Mouse (Mus musculus) liver, adult 2 months (tissue): ENCODE data around the gene Olfr457.

Experiments
- CTCF ChIP-seq: fragments of 200-500 bp; IDR thresholded peaks from 2 replicates; pipeline ENCODE4 v1.5.1; 2011; ENCODE audit warnings: low read depth, low read length, control low read depth
- POLR2A ChIP-seq: fragments of 200-500 bp; IDR thresholded peaks from 2 replicates; pipeline ENCODE4 v1.6.1; 2011; ENCODE audit warnings: low read length, control low read depth; ENCODE audit not compliant: insufficient read depth; ENCODE audit errors: extremely low read depth

DNA sequence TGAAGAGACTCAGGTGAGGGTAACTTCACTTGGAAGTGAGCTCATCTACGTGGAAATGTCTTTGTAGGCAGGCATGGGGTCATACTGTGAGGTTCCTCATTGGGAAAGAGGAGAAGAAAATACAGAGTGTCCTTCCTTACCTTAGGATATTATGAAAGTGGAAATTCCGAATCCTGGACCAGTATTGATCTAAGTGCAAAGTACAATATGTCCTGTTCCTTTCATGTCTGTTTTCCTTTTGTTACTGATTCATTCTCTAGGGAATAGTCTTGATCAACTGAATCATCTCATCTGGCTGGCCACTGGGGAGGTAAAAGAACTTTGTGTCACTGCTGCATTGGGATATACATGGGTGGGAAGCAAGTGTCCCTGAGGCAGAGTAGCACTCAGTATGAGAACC, 40.6 kb downstream of the Olfr457 start:
- TF ChIP-seq CTCF: no peak
- no peak for TF ChIP-seq POLR2A
